Mouse (Mus musculus) stomach, embryonic 15.5 days (tissue): ENCODE measurements at regions not wholly inside any gene's neighbourhood (a gene's known extent, or its start where the extent isn't known, plus 50 kb on each side); places are given as distances from the start of the nearest gene placed in this dataset.

ENCODE experiments used
- ATAC-seq: fragments of 200-750 bp; cut with Nextera tagmentation; 2 replicates; pipeline ENCODE4 v1.8.0; 2017; ENCODE audit warnings: low read depth, moderate number of reproducible peaks, moderate TSS enrichment; ENCODE audit not compliant: insufficient read depth, low FRiP score
- H3K27ac ChIP-seq: fragments of 300-500 bp; sonication (generic); 2 replicates; pipeline ENCODE4 v1.5.1; 2015; ENCODE audit warnings: mild to moderate bottlenecking, inconsistent platforms
- H3K27me3 ChIP-seq: fragments of 300-500 bp; sonication (generic); replicated peaks from 2 replicates; pipeline ENCODE4 v1.6.1; 2015; ENCODE audit warnings: inconsistent platforms
- H3K36me3 ChIP-seq: fragments of 300-500 bp; sonication (generic); 2 replicates; pipeline ENCODE4 v1.6.1; 2015; ENCODE audit warnings: inconsistent platforms
- H3K4me1 ChIP-seq: fragments of 300-500 bp; sonication (generic); 2 replicates; pipeline ENCODE4 v1.6.1; 2015; ENCODE audit warnings: inconsistent platforms
- H3K4me2 ChIP-seq: fragments of 300-500 bp; sonication (generic); 2 replicates; pipeline ENCODE4 v1.6.1; 2015; ENCODE audit warnings: mild to moderate bottlenecking, inconsistent platforms
- H3K4me3 ChIP-seq: fragments of 300-500 bp; sonication (generic); replicated peaks from 2 replicates; pipeline ENCODE4 v1.5.1; 2015; ENCODE audit warnings: inconsistent platforms
- H3K9ac ChIP-seq: fragments of 300-500 bp; sonication (generic); 2 replicates; pipeline ENCODE4 v1.6.1; 2015; ENCODE audit warnings: inconsistent platforms
- H3K9me3 ChIP-seq: fragments of 300-500 bp; sonication (generic); 2 replicates; pipeline ENCODE4 v1.6.1; 2016; ENCODE audit warnings: inconsistent platforms
- WGBS: fragments of 180-500 bp; shearing (Covaris S2); methylation state at CpG from one replicate; pipeline ENCODE4 v1.1.7; 2015; 5-methylcytosine and 5-hydroxymethylcytosine counted together

DNA sequence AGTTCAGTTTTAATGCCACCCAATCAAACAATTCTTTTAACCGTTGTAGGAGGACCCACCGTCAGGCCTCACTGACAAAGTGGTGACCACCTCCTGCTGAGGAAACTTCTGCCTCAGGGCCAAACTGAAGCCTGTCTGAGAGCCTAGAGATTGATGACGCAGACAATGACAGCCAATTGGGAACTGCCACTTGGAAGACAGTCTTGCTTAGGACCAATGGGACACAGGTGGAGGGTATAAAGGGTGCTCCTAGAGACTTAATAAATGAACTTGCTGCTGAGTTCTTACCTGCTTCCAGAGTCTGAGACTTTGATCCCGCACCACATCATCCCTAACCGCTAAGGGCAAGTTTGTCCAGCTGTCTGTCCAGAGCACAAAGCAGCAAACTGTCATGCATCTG is 80.0 kb downstream of the Tbx4 start:
- H3K27me3 ChIP-seq = 0 out of 2 replicates have a peak, but pooled peaks cover 4% of the 10 kb centered on the region
- H3K9me3 ChIP-seq = no peaks in the 10 kb centered on the region
- H3K4me1 ChIP-seq = no peaks in the 10 kb centered on the region
- no peaks in the 10 kb centered on the region for H3K36me3 ChIP-seq
- no peak overlapping the region for H3K4me3 ChIP-seq
- no peak overlapping the region for H3K9ac ChIP-seq
- ATAC-seq = no peak
- WGBS = 86% methylated on average over 5 of the region's 5 CpGs
- no peak overlapping the region for H3K27ac ChIP-seq
- no peak overlapping the region for H3K4me2 ChIP-seq

DNA sequence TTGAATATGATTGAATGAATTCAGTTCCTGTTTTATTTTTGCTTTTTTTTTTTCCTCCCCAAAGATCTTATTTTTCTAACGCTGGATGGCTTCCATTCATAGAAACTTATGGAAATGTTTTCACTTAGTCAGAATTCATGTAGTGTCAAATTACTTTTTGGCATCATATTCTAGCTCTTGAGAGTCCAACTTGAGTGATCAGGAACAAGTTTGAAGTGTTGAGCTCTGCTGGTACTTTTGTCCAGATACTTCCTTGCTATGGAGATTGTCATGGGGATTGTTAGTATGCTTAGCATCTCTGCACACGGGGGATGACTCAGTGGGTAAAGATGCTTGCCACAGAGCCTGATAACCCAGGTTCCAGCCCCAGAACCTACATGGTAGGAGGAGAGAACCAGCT is 84.1 kb downstream of the Tbx4 start:
- ATAC-seq = no peak
- Histone ChIP-seq H3K27me3 (no peaks in the 10 kb centered on the region), H3K36me3 (no peaks in the 10 kb centered on the region), H3K27ac (no peak overlapping the region), H3K4me3 (no peak overlapping the region), H3K4me2 (no peak overlapping the region), H3K4me1 (no peaks in the 10 kb centered on the region), H3K9me3 (no peaks in the 10 kb centered on the region), H3K9ac (no peak overlapping the region)
- 69% methylated on average over 2 of the region's 2 CpGs for WGBS

DNA sequence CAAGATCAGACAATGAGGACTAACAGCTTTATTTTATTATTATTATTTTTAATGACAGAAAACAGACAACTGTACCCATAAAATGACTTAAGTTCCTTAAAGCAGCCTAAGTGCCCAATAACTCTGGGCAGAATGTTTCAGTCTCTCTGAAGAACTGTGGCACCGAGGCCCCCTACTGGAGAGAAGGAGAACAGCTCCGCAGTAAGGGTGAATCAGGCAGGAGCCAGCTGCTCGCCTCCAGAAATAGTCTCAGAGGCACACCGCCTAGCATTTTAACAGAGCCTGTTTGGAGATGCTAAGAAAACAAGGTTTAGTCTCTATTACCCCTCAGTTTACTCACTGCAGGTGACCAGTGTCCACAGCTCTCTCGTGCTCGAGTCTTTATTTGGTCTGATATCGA is 86.2 kb downstream of the Tbx4 start:
- Histone ChIP-seq H3K9ac (no peak overlapping the region), H3K9me3 (no peaks in the 10 kb centered on the region), H3K36me3 (no peaks in the 10 kb centered on the region), H3K4me2 (no peak overlapping the region), H3K4me1 (no peaks in the 10 kb centered on the region), H3K27me3 (no peaks in the 10 kb centered on the region), H3K27ac (no peak overlapping the region), H3K4me3 (no peak overlapping the region)
- 25% methylated on average over 7 of the region's 7 CpGs for WGBS
- ATAC-seq = no peak

DNA sequence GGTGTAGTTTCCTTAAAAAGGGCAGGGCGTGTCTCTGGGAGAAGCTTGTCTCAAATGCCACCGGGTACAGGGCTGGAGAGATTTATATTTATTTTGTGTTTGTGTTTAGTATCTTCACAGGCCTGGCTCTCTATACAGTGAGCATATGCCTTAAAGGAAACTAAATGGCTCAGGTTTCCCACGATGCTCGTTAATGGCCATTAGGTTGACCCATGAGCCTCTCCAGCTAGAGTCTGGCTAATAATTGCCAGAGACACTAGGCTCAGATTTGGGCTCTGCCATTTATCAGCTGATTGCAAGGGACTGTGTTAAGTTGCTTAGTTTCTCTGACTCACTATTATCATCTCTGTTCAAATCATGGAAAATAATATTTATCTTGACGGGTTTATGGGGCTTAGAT is 87.5 kb downstream of the Tbx4 start:
- 53% methylated on average over 5 of the region's 5 CpGs for WGBS
- Histone ChIP-seq H3K9ac (no peak overlapping the region), H3K27ac (no peak overlapping the region), H3K9me3 (no peaks in the 10 kb centered on the region), H3K4me2 (no peak overlapping the region), H3K27me3 (no peaks in the 10 kb centered on the region), H3K4me1 (no peaks in the 10 kb centered on the region), H3K36me3 (no peaks in the 10 kb centered on the region), H3K4me3 (no peak overlapping the region)
- no peak for ATAC-seq

DNA sequence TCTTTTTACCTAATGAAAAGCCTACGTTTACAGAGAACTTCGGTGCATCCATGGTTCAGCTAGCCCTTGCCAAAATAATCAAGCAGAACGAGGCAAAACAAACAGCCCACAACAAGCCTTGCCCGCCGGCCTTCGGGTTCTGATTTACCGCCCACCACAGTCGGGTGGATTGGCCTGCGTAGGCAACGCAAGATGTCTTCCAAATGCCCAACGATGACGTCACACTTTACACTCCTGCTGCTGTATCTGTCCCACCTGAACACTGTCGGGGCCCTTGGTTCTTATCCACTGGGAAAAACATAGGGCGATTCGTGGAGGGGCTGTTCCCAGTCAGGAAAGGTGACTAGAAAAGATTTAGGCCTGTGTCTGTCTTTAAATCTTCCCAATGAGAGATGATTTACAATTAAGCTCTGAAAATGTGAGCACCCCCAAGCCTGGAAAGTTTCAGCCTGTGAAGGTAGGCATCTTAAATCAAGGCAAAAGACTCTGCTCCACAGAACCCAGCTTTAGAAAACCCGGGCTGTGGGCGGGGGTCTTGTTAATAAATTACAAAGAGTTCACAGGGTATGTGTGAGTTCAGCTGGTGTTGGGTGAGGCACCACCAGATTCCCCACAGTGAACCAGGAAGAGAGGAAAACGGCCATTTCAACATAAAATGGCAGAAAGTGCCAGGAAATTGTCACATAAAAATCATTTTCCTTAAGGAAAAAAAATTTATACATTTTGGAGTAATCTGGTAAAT is 90.6 kb downstream of the Tbx4 start:
- Histone ChIP-seq H3K27me3 (no peaks in the 10 kb centered on the region), H3K27ac (no peak overlapping the region), H3K4me1 (no peaks in the 10 kb centered on the region), H3K4me3 (no peak overlapping the region), H3K9ac (no peak overlapping the region), H3K9me3 (no peaks in the 10 kb centered on the region), H3K4me2 (no peak overlapping the region), H3K36me3 (no peaks in the 10 kb centered on the region)
- no peak for ATAC-seq
- WGBS = 75% methylated on average over 18 of the region's 18 CpGs

DNA sequence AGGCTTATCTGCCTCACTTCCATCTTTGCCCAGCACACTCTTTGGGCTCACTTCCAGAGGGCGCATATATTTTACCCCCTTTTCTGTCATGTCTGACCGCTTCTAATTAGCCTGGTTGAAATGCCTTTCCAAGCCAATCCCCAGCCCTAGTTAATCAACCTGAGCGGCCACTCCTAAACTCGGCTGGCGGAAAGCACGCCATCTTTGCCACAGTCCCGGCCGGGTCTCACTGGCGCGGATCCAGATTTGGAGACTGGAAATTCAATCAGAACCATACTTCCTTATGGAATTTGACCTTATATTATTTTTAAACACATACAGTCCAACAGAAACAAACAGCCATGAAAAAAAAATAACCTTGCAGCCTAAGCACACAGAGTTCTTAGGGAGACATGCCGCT is 94.2 kb downstream of the Tbx4 start:
- no peak overlapping the region for H3K4me3 ChIP-seq
- H3K9me3 ChIP-seq = no peaks in the 10 kb centered on the region
- H3K36me3 ChIP-seq = no peaks in the 10 kb centered on the region
- no peak for ATAC-seq
- no peak overlapping the region for H3K4me2 ChIP-seq
- H3K4me1 ChIP-seq = no peaks in the 10 kb centered on the region
- 80% methylated on average over 11 of the region's 11 CpGs for WGBS
- H3K9ac ChIP-seq = no peak overlapping the region
- no peaks in the 10 kb centered on the region for H3K27me3 ChIP-seq
- no peak overlapping the region for H3K27ac ChIP-seq

DNA sequence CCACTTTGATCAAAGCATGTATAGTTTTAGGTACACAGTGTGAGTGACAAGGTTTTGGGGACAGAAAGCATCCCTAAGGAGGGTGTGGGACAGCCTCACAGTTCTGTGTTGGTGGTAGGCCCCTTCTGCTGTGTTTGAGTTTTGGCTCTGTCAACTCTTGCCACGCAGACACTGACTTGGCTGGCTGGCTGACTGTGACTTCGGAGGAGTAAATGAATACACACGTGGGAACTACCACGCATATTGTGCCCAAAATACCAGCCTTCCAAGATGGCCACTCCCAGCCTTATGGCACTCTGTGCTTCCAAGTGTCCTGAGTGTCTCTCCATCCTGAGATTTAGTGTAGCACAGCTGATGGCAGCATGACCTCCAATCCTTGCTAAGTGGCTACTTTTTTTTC is 95.3 kb downstream of the Tbx4 start:
- ATAC-seq = no peak
- WGBS = 73% methylated on average over 4 of the region's 4 CpGs
- no peak overlapping the region for H3K4me3 ChIP-seq

DNA sequence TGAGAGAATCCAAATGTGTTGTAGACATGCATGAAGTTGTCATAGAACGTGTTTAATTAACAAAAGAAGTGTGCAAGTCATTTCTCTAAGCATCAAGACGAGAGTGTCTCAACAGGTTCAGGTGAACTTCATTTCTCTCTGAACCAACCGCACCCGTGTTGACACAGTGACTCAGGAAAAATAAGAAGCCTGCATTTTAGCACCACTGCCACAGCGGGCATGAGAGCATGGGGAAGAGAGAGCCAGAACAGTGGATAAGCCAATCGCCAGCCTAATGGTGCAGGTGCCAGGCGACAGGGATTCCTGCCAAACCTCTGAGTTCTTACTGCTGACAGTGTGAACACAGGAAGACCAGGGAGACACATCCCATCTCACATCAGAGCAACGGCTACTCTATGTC is 100.1 kb downstream of the Tbx4 start:
- no peak overlapping the region for H3K4me2 ChIP-seq
- peaks cover 12% of the 10 kb centered on the region for H3K4me1 ChIP-seq
- H3K9me3 ChIP-seq = no peaks in the 10 kb centered on the region
- ATAC-seq = peak; percentile 43; the same call in 1 of the 2 replicates
- H3K27me3 ChIP-seq = no peaks in the 10 kb centered on the region; the same call in 1 of the 2 replicates
- no peak overlapping the region for H3K4me3 ChIP-seq
- no peak overlapping the region for H3K27ac ChIP-seq
- H3K36me3 ChIP-seq = no peaks in the 10 kb centered on the region
- H3K9ac ChIP-seq = no peak overlapping the region
- 59% methylated on average over 8 of the region's 8 CpGs for WGBS

More for the DNA sequence above, 95.3 kb downstream of the Tbx4 start:
- Histone ChIP-seq H3K9me3 (no peaks in the 10 kb centered on the region), H3K27ac (no peak overlapping the region), H3K4me2 (no peak overlapping the region), H3K4me1 (no peaks in the 10 kb centered on the region), H3K36me3 (no peaks in the 10 kb centered on the region), H3K27me3 (no peaks in the 10 kb centered on the region), H3K9ac (no peak overlapping the region)

DNA sequence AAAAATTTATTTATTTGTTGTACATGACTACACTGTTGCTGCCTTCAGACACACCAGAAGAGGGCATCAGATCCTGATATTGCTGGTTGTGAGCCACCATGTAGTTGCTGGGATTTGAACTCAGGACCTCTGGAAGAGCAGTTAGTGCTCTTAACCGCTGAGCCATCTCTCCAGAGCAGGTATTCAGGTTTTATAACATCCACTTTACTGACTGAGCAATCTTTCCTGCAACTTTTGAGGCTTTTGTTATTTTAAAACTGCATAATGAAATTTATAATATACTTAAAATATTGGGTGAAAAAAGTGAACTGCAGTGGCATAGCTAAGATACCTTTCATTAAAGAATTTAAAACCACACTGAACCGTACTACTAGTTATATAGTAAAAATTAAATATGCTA is 101.0 kb downstream of the Tbx4 start:
- Histone ChIP-seq H3K27ac (no peak overlapping the region), H3K9me3 (no peaks in the 10 kb centered on the region), H3K4me1 (peaks cover 12% of the 10 kb centered on the region), H3K27me3 (no peaks in the 10 kb centered on the region; the same call in 1 of the 2 replicates), H3K9ac (no peak overlapping the region), H3K36me3 (no peaks in the 10 kb centered on the region), H3K4me3 (no peak overlapping the region), H3K4me2 (no peak overlapping the region)
- 93% methylated on average over 2 of the region's 2 CpGs for WGBS
- no peak for ATAC-seq

DNA sequence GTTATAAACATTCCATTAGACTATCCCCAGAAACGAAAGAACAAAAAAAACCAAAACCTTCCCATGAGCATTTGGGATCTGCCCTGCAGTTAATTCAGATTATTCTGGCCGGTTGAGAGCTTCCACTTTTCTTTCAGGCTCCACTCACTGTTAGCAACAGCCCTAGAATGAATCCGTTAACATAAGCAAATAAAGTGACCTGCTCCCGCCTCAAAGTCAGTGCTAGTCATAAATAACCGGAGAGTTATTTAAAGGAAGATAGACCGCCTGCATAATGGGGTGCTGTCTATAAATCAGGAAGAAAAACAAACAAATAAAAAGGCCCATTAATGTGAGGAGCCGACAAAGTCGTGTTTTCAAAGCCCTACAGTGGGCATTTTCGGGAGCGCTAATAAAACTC is 103.3 kb downstream of the Tbx4 start:
- no peak for ATAC-seq
- Histone ChIP-seq H3K9ac (no peak overlapping the region), H3K4me3 (peak overlapping the region; percentile 17), H3K4me1 (peaks cover 12% of the 10 kb centered on the region), H3K36me3 (no peaks in the 10 kb centered on the region), H3K9me3 (no peaks in the 10 kb centered on the region), H3K27me3 (no peaks in the 10 kb centered on the region; the same call in 1 of the 2 replicates), H3K4me2 (peak overlapping the region; percentile 44), H3K27ac (no peak overlapping the region)
- 4% methylated on average over 10 of the region's 10 CpGs for WGBS

DNA sequence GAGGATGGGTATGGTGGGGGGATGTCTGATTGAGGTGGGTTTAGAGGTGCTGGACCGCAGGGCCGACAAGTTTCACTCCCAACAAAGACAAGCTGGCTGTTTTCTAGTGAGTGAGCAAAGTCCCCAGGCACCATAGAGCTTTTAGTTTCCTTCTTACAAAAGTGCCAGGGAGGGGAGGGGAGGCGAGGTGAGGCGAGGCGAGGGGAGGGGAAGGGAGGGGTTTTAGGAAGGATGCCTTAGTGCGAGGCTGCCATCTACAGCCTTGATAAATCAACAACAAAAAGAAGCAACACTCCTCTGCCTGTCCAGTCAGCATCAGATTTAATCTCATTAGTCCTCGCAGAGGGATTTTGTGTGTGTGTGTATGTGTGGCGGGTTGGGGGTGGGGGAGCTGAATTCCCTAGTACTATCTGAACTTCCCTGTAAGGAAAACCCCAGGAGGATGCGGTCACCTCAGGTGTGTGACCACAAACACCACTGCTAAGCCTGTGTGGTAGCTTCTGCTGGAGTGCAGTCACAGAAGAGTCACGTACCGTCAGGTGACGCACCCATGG is 103.8 kb downstream of the Tbx4 start:
- no peak for ATAC-seq
- Histone ChIP-seq H3K4me1 (peaks cover 13% of the 10 kb centered on the region), H3K9me3 (no peaks in the 10 kb centered on the region), H3K4me3 (peak overlapping the region; percentile 17), H3K36me3 (no peaks in the 10 kb centered on the region), H3K4me2 (peak overlapping the region; percentile 44), H3K9ac (no peak overlapping the region), H3K27me3 (no peaks in the 10 kb centered on the region; the same call in 1 of the 2 replicates), H3K27ac (no peak overlapping the region)
- 16% methylated on average over 11 of the region's 12 CpGs for WGBS

DNA sequence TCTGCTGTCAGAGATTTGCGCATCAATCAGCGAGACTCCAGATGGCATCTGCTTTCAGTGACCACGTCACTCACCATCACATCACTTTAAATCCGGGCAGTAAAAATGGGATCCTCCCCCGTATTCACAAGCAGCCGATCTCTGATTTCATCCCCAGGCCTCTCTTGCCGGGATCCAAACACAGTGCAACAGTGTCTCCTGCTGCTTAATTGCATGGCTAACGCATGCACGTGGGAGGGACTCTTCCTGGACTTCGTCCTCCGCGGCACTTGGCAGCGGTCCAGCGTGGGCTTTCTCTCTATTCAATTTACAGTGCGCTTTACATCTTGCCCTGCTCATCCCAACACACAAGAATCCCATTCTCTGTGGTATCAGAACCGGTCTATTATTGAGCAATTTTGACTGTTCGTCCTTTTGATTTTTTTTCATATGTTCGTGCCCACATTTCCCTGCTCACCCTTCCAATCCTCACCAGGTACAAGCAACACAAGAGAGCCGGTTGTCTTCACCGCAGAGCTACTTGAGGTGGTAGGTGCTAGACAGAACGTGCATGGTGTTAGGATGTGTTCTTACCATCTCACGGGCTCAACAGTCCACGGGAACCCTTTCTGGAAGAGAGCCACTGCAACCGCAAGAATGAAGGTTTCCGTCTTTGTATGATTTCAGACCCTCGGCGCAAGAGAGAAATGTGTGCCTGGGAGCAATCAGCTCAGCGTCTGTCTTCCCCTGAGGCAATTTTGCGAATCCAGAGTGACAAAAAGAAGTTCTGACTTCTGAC is 109.3 kb downstream of the Tbx4 start:
- Histone ChIP-seq H3K27me3 (no peaks in the 10 kb centered on the region; the same call in 1 of the 2 replicates), H3K9me3 (no peaks in the 10 kb centered on the region), H3K36me3 (no peaks in the 10 kb centered on the region), H3K4me1 (peaks cover 10% of the 10 kb centered on the region), H3K4me3 (peak overlapping the region; percentile 8), H3K9ac (no peak overlapping the region), H3K4me2 (peak overlapping the region; percentile 44), H3K27ac (no peak overlapping the region)
- 44% methylated on average over 29 of the region's 29 CpGs for WGBS
- no peak; the same call in 1 of the 2 replicates for ATAC-seq
